Mouse (Mus musculus) thymus, postnatal 14 days (tissue): ENCODE measurements around the gene Ypel1.

Experiments
- DNase-seq: peaks from one replicate; pipeline ENCODE4 v3.0.0; 2021

The Ypel1 gene

GRCm38 (mm10) chr16:17088346-17088745 is 18.9 kb downstream of the Ypel1 start:
- no peak for DNase-seq

- DNase-seq, result no peak
Measured at GRCm38 (mm10) chr16:17096938-17097337, 27.4 kb downstream of the Ypel1 start.

GRCm38 (mm10) chr16:17102630-17103220 is 33.2 kb downstream of the Ypel1 start:
- no peak for DNase-seq

GRCm38 (mm10) chr16:17104600-17104999 is 35.1 kb downstream of the Ypel1 start:
- DNase-seq, result no peak

- peak; percentile 77 for DNase-seq
Measured at GRCm38 (mm10) chr16:17110771-17111743, 41.6 kb downstream of the Ypel1 start, which contains the start of gene Ppil2. Gene Ppil2 (minus strand): TSS chr16:17111257.

- no peak for DNase-seq
Measured at GRCm38 (mm10) chr16:17117309-17117799, 47.9 kb downstream of the Ypel1 start.

- DNase-seq, result no peak
Measured at GRCm38 (mm10) chr16:17121569-17121968, 52.1 kb downstream of the Ypel1 start.

GRCm38 (mm10) chr16:17124119-17124870 is 54.8 kb downstream of the Ypel1 start:
- peak; percentile 47 for DNase-seq

- DNase-seq, result peak; percentile 86
Measured at GRCm38 (mm10) chr16:17124871-17125520, 55.5 kb downstream of the Ypel1 start, which contains the start of gene 2610318N02Rik. Gene 2610318N02Rik (minus strand): TSS chr16:17125167.

GRCm38 (mm10) chr16:17127292-17127691 is 57.8 kb downstream of the Ypel1 start:
- peak; percentile 75 for DNase-seq

- peak; percentile 46 for DNase-seq
Measured at GRCm38 (mm10) chr16:17131191-17132088, 61.9 kb downstream of the Ypel1 start.

- peak; percentile 97 for DNase-seq
Measured at GRCm38 (mm10) chr16:17132089-17132905, 62.8 kb downstream of the Ypel1 start, which contains the start of gene Sdf2l1. Gene Sdf2l1 (minus strand): TSS chr16:17132383.

GRCm38 (mm10) chr16:17132906-17133200 is 63.4 kb downstream of the Ypel1 start:
- DNase-seq, result no peak
